Mouse (Mus musculus) erythroblast, adult 5-6 weeks (primary cell): Measurements from ENCODE around the gene Rpl13a. TPM values are rescaled to one million over a fixed set of nuclear protein-coding genes. Genes with fewer than 3 reads are reported as not detected.
"Not testable (repeated sequence)": the region's sequence is repeated elsewhere in the genome, so short reads cannot be mapped to it uniquely, and the experiment has no call there.

Source experiments
- ATAC-seq: replicated peaks from 2 replicates; pipeline ENCODE4 v1.8.0; 2016; ENCODE audit warnings: moderate number of reproducible peaks, mild to moderate bottlenecking, moderate TSS enrichment, inconsistent platforms; ENCODE audit not compliant: poor library complexity, low FRiP score, severe bottlenecking
- total RNA-seq, 2 experiments: library from RNA; stranded (forward) in 1 of 2; stranded (reverse) in 1 of 2; fragments of 150-400 nt in 1 of 2; fragments of 200-764, 138-1000 nt in 1 of 2; gene quantifications; 2 replicates each; pipeline versions ENCODE4 v1.2.3 to v1.2.4; 2015 to 2017; ENCODE audit warnings: low replicate concordance in 2 of 2

Gene Rpl13a
- total RNA-seq, 2 experiments from 2014 or later, result 475 to 725 TPM

GRCm38 (mm10) chr7:45160316-45160800 lies 31.8 kb upstream of the Rpl13a start:
- ATAC-seq, result no peak

DNA sequence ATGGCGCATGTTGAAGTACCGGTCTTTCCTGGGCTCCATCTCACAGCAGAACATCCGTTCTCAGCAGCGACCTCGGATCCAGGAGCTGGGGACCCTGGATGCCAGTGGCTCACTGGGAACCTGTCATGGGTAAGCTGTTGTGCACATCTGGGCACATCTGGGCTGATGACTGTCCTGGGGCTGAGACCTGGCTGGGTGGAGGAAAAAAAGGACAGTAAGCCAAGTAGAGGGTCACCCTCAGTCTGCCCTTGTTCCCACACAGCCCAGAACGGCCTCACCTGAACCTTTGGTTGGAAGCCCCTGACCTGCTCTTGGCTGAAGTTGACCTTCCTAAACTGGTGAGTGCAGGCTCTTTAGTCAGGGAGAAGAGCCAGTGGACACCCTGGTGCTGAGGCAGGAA lies 30.4 kb upstream of the Rpl13a start:
- no peak for ATAC-seq

DNA sequence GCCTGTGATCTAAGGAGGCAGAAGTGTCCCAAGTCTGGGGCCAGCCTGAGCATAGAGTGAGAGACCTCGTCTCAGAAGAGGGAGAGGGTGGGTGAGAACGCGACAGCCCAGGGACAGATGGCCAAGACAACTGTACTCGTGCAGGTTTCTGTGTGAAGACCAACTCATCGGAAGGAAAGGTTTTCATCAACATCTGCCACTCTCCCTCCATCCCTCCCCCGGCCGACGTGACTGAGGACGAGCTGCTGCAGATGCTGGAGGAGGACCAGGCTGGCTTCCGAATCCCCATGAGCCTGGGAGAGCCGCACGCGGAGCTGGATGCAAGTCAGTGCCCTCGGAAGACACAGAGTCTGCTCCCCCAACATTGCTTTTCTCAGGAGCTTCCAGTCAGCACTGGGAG lies 28.9 kb upstream of the Rpl13a start:
- ATAC-seq, result no peak

- no peak for ATAC-seq
Measured at GRCm38 (mm10) chr7:45156206-45156605, 27.6 kb upstream of the Rpl13a start.

GRCm38 (mm10) chr7:45155590-45155989 lies 27.0 kb upstream of the Rpl13a start:
- ATAC-seq, result no peak

DNA sequence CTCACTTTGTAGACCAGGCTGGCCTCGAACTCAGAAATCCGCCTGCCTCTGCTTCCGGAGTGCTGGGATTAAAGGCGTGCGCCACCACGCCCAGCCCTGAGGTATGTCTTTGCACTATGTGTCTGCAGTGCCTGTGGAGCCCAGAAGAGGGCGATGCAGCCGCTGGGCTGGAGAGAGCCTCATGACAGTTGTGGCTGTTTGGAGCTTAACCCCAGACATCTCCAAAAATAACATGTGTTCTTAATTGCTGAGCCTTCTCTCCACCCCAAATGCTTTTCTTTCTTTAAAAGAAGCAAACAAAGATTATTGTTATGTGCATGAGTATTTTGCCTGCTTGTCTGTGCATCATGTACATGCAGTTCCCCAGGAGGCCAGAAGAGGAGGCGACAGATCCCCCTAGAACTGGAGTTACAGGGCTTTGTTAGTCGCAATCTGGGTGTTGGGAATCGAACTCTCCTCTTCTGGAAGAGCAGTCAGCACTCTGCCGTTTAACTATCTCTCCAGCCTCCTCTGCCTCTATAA lies 26.5 kb upstream of the Rpl13a start:
- ATAC-seq, result no peak

- ATAC-seq, result peak; percentile 97
Measured at GRCm38 (mm10) chr7:45154096-45154992, 25.8 kb upstream of the Rpl13a start, which contains the start of the genes Pih1d1 and Aldh16a1. TSS of gene Pih1d1 (plus strand) at chr7:45154303. TSS of gene Aldh16a1 (minus strand) at chr7:45154584.

- ATAC-seq, result no peak
Measured at GRCm38 (mm10) chr7:45153586-45153985, 25.0 kb upstream of the Rpl13a start.

DNA sequence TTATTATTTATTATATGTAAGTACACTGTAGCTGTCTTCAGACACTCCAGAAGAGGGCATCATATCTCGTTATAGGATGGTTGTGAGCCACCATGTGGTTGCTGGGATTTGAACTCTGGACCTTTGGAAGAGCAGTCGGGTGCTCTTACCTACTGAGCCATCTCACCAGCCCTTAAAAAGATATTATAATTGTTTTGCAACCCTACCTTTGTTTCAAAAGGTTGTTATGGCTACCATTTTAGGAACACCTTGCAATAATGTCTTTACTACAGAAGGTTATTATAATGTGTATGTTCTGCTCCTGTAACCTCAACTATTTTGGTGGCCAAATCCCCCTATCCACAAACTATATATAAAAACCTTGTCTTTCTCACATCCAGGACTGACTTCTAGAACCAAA lies 24.5 kb upstream of the Rpl13a start:
- not testable (repeated sequence) for ATAC-seq

DNA sequence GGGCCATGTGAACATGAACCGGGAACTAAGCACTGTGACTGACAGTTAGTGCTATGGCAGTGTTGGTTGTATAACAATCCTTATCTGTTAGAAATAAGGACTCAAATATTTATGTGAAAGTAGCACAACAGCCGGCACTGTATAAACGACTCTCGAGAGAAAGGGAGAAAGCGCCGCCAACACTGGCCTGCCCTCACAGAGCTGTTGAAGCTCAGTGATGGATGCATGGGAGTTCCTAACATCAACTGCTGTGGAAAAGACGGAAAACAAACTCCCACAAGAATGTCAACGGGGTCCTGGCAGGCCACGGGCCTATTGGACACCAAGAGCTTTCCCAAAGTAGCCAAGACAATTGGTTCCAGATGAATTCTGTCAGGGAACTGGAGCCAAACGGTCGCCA lies 22.7 kb upstream of the Rpl13a start:
- ATAC-seq, result no peak

DNA sequence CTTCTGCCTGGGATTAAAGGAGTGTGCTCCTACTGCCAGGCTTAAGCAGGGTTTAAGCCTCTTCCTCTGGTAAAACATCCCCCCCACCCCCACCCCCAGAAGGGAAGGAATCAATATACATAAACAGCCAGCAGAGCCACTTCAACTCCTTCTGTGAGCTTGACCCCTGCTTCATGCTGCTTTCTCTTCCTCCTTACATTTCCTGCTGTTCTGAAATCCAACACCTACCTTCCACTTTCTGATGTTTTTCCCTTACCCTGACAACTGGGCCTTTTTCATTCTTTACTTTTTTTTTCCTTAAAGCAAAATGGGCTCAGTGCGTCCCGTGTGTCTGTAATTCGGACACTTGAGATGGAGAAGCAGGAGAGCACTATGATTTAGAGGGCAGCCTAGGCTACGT lies 21.8 kb upstream of the Rpl13a start:
- ATAC-seq, result no peak

DNA sequence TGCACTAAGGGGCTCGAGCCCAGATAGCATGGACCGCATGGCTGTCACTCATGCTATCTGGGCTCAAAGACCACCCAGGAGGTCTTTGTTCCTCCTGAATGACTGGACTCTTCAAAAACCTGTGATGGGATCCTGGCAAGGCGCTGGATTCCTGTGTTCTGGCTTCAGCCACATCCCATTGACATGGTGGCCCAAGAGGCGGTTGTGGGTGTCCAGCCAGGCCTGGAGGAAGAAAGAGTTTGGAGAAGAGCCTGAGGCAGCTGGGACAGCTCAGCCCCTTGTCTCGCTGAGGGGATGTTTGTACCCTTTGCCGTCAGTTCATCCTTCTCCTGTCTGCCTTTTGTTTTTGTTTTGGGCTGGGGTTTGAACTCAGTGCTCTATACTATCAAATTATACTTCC lies 21.0 kb upstream of the Rpl13a start:
- ATAC-seq, result no peak

- no peak for ATAC-seq
Measured at GRCm38 (mm10) chr7:45148534-45149098, 20.1 kb upstream of the Rpl13a start.

DNA sequence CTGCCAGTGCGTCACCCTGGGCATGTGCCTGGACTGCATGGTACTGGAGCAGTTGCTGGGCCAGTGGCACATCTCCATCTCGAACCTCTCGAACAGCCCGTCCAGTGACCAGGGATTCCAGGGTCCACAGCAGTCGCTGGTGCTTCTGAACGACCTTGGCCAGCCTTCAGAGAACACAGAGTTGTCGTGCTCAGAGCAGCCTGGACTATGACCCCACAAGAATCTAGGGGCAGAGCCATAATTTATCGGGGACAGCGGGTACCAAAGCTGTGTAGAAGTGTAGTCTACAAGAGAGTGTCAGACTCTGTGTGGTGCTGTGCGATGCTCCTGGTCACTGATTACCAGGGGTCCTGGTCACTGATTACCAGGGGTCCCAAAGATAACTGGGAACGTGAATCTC lies 19.3 kb upstream of the Rpl13a start:
- ATAC-seq, result no peak

- ATAC-seq, result no peak
Measured at GRCm38 (mm10) chr7:45147267-45147666, 18.7 kb upstream of the Rpl13a start.

DNA sequence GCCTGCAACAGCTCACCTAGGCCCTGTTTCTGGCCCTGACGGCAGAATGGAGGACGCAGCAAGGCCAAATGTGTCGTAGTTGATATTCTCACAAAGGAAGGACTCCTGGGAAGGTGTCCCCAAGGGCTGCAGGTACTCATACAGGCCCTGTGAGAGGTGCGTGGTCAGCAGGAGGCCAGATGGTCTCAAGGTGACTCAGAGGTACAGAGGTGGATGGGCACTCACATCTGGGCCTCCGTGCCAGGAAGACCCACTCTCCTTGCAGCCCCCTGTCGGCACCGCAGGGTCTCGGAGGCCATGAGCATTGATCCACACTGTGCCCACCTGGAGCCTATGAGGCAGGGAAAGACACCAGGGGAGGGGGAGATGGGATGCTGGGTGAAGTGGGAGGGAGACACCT lies 16.9 kb upstream of the Rpl13a start:
- no peak for ATAC-seq

GRCm38 (mm10) chr7:45144368-45145174 lies 16.0 kb upstream of the Rpl13a start:
- ATAC-seq, result no peak

GRCm38 (mm10) chr7:45141914-45142313 lies 13.4 kb upstream of the Rpl13a start:
- ATAC-seq, result no peak

GRCm38 (mm10) chr7:45141319-45141718 lies 12.8 kb upstream of the Rpl13a start:
- no peak for ATAC-seq
